Mouse (Mus musculus): ENCODE measurements around the gene Zfp146. TPM values are rescaled to one million over a fixed set of nuclear protein-coding genes. Genes with fewer than 3 reads are reported as not detected.

The Zfp146 gene
- polyA plus RNA-seq, 1 experiment from 2014 or later, result 18.7 TPM

DNA sequence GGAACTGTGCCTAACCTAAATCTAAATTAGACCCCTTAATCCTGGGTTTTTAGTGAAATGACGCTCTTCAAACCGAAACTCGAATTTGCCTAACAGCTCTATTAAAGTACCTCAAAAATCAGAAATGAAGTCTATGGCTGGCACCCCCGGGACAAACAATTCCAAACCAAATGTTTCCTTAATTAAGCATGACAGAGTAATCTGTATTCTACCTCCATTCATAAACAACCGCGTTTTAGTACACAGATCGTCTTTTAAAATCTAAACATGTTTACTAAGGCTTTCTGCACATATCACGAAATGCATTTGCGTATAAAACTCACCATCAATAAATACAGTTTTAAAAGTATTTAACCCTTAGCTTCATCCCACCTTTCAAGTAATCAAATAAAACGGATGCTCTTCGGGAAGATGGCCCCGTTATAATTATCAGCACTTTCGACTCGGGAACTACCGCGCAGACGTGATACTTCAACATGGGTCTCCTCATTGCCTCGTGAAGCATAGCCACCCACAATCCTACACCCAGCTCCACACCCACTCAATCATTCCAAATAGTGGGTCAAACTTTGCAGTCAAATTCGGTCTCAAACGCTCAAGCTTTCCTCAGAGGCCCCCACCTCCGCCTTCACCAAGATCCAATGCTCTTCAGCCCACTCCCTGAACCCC lies 502 bp downstream of the Zfp146 start:
- Histone ChIP-seq H3K4me2 (ENCODE audit: low read depth, severe bottlenecking) (peak overlapping the region; percentile 66), H3K9ac (ENCODE audit: low read length) (peak overlapping the region; percentile 95), H3K27me3 (ENCODE audit: control insufficient read depth, insufficient read depth, low read length) (no peaks in the 10 kb centered on the region), H3K27ac (replicated peaks; ENCODE audit: low read depth, low read length) (peak overlapping the region; percentile 81), H3K4me1 (ENCODE audit: control insufficient read depth, insufficient read depth, low read length) (no peaks in the 10 kb centered on the region), H3K9me3 (ENCODE audit: control insufficient read depth, low read length) (peaks cover 24% of the 10 kb centered on the region), H3K4me3 (ENCODE audit: low read depth, low read length) (peak overlapping the region; percentile 67), H3K36me3 (ENCODE audit: control insufficient read depth, insufficient read depth, low read length) (peaks cover 26% of the 10 kb centered on the region)
- no peak for DNase-seq (ENCODE audit: low spot score)
- WGBS, result 3% methylated on average over 21 of the region's 21 CpGs
- ATAC-seq (ENCODE audit: insufficient number of reproducible peaks, low FRiP score, low TSS enrichment, low read depth), result peak; percentile 37; the same call in 1 of the 2 replicates

DNA sequence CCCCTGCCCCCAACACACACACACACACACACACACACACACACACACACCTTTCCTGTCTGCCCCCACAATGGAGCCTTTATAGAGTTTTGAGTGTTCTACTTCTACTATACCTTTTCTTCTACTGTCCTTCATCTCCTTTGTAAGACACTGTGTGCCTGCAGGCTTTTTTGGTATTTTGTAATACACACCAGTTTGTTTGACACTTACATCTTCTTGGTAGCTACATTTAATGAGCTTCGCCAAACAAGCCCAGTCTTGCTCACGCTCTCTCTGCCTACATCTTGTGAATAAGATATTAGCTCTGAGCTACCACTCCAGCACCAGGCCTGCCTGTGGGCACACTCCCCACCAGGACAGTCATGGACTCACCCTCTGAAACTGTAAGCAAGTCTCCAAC lies 4.8 kb downstream of the Zfp146 start:
- ATAC-seq (ENCODE audit: insufficient number of reproducible peaks, low FRiP score, low TSS enrichment, low read depth) (no peak), DNase-seq (ENCODE audit: low spot score) (no peak)
- WGBS, result 95% methylated on average over 2 of the region's 2 CpGs
- Histone ChIP-seq H3K27me3 (ENCODE audit: control insufficient read depth, insufficient read depth, low read length) (no peaks in the 10 kb centered on the region), H3K4me1 (ENCODE audit: control insufficient read depth, insufficient read depth, low read length) (no peaks in the 10 kb centered on the region), H3K9ac (ENCODE audit: low read length) (no peak overlapping the region), H3K4me2 (ENCODE audit: low read depth, severe bottlenecking) (no peak overlapping the region), H3K27ac (replicated peaks; ENCODE audit: low read depth, low read length) (no peak overlapping the region), H3K36me3 (ENCODE audit: control insufficient read depth, insufficient read depth, low read length) (peaks cover 66% of the 10 kb centered on the region), H3K4me3 (ENCODE audit: low read depth, low read length) (no peak overlapping the region), H3K9me3 (ENCODE audit: control insufficient read depth, low read length) (peaks cover 59% of the 10 kb centered on the region)

DNA sequence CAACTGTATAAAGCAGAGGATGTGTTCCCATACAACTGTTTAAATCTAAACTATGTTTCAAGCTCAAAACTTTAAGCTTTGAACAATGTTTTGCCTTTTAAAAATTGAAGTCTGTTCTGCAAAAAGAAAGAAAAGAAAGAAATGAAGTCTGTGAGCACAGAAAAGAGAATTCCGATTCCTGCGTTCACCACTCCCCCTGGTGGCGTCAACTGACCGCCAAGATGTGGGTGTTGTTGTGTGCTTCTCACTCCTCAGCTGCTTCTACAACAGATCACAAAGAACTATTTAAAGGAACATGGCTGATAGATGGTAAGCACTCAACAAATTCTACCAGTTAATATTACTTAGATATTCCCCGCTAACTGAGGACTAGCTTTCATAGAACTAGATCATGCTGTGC lies 6.4 kb downstream of the Zfp146 start:
- DNase-seq (ENCODE audit: low spot score) (no peak), ATAC-seq (ENCODE audit: insufficient number of reproducible peaks, low FRiP score, low TSS enrichment, low read depth) (no peak)
- no peak overlapping the region for H3K27ac ChIP-seq (replicated peaks; ENCODE audit: low read depth, low read length)
- H3K9ac ChIP-seq (ENCODE audit: low read length), result no peak overlapping the region
- H3K4me1 ChIP-seq (ENCODE audit: control insufficient read depth, insufficient read depth, low read length), result no peaks in the 10 kb centered on the region
- no peak overlapping the region for H3K4me3 ChIP-seq (ENCODE audit: low read depth, low read length)
- H3K4me2 ChIP-seq (ENCODE audit: low read depth, severe bottlenecking), result no peak overlapping the region
- peaks cover 82% of the 10 kb centered on the region for H3K36me3 ChIP-seq (ENCODE audit: control insufficient read depth, insufficient read depth, low read length)
- 95% methylated on average over 5 of the region's 5 CpGs for WGBS
- peaks cover 74% of the 10 kb centered on the region for H3K9me3 ChIP-seq (ENCODE audit: control insufficient read depth, low read length)
- H3K27me3 ChIP-seq (ENCODE audit: control insufficient read depth, insufficient read depth, low read length), result no peaks in the 10 kb centered on the region

DNA sequence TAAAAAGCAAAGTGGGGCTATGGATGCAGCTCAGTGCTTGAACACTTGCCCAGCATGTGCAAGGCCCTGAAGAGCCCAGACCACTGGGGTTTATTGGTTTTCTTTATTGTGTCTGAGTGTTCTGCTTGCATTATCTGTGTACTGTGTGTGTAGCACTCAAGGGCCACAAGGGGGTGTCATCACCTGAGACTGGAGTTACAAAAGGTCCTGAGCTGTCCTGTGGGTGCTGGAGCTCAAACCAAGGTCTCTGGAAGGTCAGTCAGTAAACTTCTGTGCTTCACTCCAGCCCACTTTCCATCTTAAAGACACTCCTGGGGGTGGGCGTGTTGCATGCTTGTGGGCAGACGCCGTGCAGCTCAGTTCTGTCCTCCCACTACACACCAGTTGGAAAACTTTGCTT lies 14.0 kb downstream of the Zfp146 start:
- DNase-seq (ENCODE audit: low spot score), result no peak
- peaks cover 45% of the 10 kb centered on the region for H3K36me3 ChIP-seq (ENCODE audit: control insufficient read depth, insufficient read depth, low read length)
- H3K4me3 ChIP-seq (ENCODE audit: low read depth, low read length), result no peak overlapping the region
- H3K27ac ChIP-seq (replicated peaks; ENCODE audit: low read depth, low read length), result no peak overlapping the region
- no peak overlapping the region for H3K9ac ChIP-seq (ENCODE audit: low read length)
- no peak overlapping the region for H3K4me2 ChIP-seq (ENCODE audit: low read depth, severe bottlenecking)
- H3K27me3 ChIP-seq (ENCODE audit: control insufficient read depth, insufficient read depth, low read length), result no peaks in the 10 kb centered on the region
- no peaks in the 10 kb centered on the region for H3K4me1 ChIP-seq (ENCODE audit: control insufficient read depth, insufficient read depth, low read length)
- ATAC-seq (ENCODE audit: insufficient number of reproducible peaks, low FRiP score, low TSS enrichment, low read depth), result no peak
- 96% methylated on average over 3 of the region's 3 CpGs for WGBS
- H3K9me3 ChIP-seq (ENCODE audit: control insufficient read depth, low read length), result peaks cover 52% of the 10 kb centered on the region

DNA sequence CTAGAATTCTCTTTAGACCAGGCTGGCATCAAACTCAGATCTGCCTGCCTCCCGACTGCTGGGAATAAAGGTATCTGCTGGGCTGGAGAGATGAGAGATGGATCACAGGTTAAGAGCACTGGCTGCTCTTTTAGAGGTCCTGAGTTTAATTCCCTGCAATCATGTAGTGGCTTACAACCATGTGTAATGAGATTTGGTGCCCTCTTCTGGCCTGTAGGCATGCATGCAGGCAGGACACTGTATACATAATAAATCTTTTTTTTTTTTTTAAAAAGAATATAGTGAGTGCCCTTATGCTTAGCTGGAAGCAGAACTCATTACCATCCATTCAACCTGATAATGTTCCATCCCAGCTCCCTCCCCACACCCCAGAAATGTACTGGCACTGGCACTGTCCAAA lies 15.5 kb downstream of the Zfp146 start:
- H3K4me1 ChIP-seq (ENCODE audit: control insufficient read depth, insufficient read depth, low read length), result no peaks in the 10 kb centered on the region
- H3K27me3 ChIP-seq (ENCODE audit: control insufficient read depth, insufficient read depth, low read length), result no peaks in the 10 kb centered on the region
- no peak overlapping the region for H3K9ac ChIP-seq (ENCODE audit: low read length)
- H3K4me2 ChIP-seq (ENCODE audit: low read depth, severe bottlenecking), result no peak overlapping the region
- DNase-seq (ENCODE audit: low spot score) (no peak), ATAC-seq (ENCODE audit: insufficient number of reproducible peaks, low FRiP score, low TSS enrichment, low read depth) (no peak)
- H3K9me3 ChIP-seq (ENCODE audit: control insufficient read depth, low read length), result peaks cover 50% of the 10 kb centered on the region
- WGBS, result 97% methylated on average over 1 of the region's 1 CpGs
- no peak overlapping the region for H3K4me3 ChIP-seq (ENCODE audit: low read depth, low read length)
- H3K36me3 ChIP-seq (ENCODE audit: control insufficient read depth, insufficient read depth, low read length), result peaks cover 36% of the 10 kb centered on the region
- no peak overlapping the region for H3K27ac ChIP-seq (replicated peaks; ENCODE audit: low read depth, low read length)

DNA sequence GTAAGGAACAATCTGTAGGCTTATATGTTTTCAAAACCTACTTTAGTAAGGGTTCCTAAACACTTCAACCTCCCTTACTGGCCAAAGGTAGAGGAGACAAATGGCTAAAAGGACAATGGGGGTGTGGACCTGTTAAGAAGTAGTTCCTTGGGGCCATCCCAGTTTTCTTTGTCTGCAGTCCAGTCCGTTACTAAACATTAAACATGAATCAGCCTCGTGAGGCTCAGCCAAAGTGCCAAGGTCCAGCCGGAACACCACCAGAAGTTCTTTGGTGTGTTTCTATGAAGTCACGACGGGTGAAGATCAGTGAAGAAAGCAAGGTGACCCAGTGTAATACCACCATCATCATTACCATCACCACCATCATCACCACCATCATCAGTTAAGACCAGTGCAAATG lies 22.5 kb downstream of the Zfp146 start:
- Histone ChIP-seq H3K4me1 (ENCODE audit: control insufficient read depth, insufficient read depth, low read length) (peaks cover 3% of the 10 kb centered on the region; the same call in 1 of the 2 replicates), H3K9ac (ENCODE audit: low read length) (no peak overlapping the region), H3K4me2 (ENCODE audit: low read depth, severe bottlenecking) (no peak overlapping the region), H3K9me3 (ENCODE audit: control insufficient read depth, low read length) (peaks cover 19% of the 10 kb centered on the region), H3K36me3 (ENCODE audit: control insufficient read depth, insufficient read depth, low read length) (peaks cover 21% of the 10 kb centered on the region), H3K4me3 (ENCODE audit: low read depth, low read length) (no peak overlapping the region), H3K27me3 (ENCODE audit: control insufficient read depth, insufficient read depth, low read length) (no peaks in the 10 kb centered on the region), H3K27ac (replicated peaks; ENCODE audit: low read depth, low read length) (no peak overlapping the region)
- ATAC-seq (ENCODE audit: insufficient number of reproducible peaks, low FRiP score, low TSS enrichment, low read depth), result no peak
- 95% methylated on average over 5 of the region's 5 CpGs for WGBS
- no peak for DNase-seq (ENCODE audit: low spot score)

DNA sequence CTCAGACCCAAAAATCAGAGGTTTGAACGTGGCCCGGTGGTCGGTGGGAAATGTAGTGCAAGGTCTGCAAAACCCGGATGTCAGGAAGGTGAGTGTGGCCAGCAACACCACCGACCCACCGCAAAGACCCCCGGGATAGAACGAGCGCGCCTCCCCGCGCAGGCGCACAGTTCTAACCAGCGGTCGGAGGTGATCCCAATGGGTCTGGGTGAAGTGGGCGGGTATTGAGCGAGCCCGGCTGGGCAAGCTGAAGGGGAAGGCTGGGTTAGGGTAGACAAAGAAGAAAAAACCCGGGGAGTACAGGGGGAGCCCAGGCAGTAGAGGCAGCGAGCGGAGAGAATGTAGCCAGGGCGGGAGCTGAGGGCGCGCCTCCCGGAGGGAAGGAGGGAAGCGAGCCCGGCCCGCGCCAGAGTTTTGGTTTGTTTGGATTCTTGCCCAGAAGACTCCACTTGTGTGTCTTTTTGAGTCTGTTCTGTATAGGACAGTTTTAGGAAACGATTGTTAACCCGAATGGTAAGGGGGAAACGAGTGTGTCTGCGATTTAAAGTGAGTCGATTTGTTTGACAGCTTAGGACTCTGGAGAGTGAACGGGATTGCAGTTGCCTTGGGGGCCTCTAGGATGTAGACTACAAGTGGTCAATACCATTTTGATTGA lies 25.9 kb downstream of the Zfp146 start:
- H3K36me3 ChIP-seq (ENCODE audit: control insufficient read depth, insufficient read depth, low read length), result peaks cover 11% of the 10 kb centered on the region
- DNase-seq (ENCODE audit: low spot score), result peak; percentile 92
- peak; percentile 94 for ATAC-seq (ENCODE audit: insufficient number of reproducible peaks, low FRiP score, low TSS enrichment, low read depth)
- H3K27ac ChIP-seq (replicated peaks; ENCODE audit: low read depth, low read length), result peak overlapping the region; percentile 78
- peak overlapping the region; percentile 66 for H3K9ac ChIP-seq (ENCODE audit: low read length)
- H3K4me2 ChIP-seq (ENCODE audit: low read depth, severe bottlenecking), result peak overlapping the region; percentile 61
- H3K9me3 ChIP-seq (ENCODE audit: control insufficient read depth, low read length), result 0 out of 2 replicates have a peak, but pooled peaks cover 3% of the 10 kb centered on the region
- H3K27me3 ChIP-seq (ENCODE audit: control insufficient read depth, insufficient read depth, low read length), result no peaks in the 10 kb centered on the region
- 3% methylated on average over 35 of the region's 35 CpGs for WGBS
- peaks cover 3% of the 10 kb centered on the region; the same call in 1 of the 2 replicates for H3K4me1 ChIP-seq (ENCODE audit: control insufficient read depth, insufficient read depth, low read length)
- H3K4me3 ChIP-seq (ENCODE audit: low read depth, low read length), result peak overlapping the region; percentile 41

DNA sequence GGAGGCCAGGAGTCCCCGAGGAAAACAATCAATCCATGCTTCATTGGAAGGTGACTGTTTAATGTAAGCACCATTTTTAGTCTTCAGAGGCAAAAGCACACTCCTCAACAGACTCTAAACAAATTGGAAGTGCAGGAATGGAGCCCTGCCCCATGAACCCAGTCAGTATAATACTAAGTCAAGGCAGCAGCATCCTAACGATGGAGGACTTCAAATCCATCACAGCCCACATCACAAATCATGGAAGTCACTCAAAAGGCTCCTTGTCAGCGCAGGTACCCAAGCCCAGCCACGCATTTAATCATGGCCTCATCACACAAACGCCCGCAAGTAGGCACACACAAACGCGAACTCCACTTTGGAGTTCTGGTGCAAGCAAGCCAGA lies 26.4 kb downstream of the Zfp146 start:
- peak overlapping the region; percentile 78; the same call in 1 of the 2 replicates for H3K27ac ChIP-seq (replicated peaks; ENCODE audit: low read depth, low read length)
- H3K36me3 ChIP-seq (ENCODE audit: control insufficient read depth, insufficient read depth, low read length), result peaks cover 6% of the 10 kb centered on the region
- H3K4me2 ChIP-seq (ENCODE audit: low read depth, severe bottlenecking), result peak overlapping the region; percentile 61
- H3K9me3 ChIP-seq (ENCODE audit: control insufficient read depth, low read length), result 0 out of 2 replicates have a peak, but pooled peaks cover 3% of the 10 kb centered on the region
- ATAC-seq (ENCODE audit: insufficient number of reproducible peaks, low FRiP score, low TSS enrichment, low read depth), result no peak
- DNase-seq (ENCODE audit: low spot score), result no peak
- H3K9ac ChIP-seq (ENCODE audit: low read length), result peak overlapping the region; percentile 66; the same call in 1 of the 2 replicates
- peak overlapping the region; percentile 41 for H3K4me3 ChIP-seq (ENCODE audit: low read depth, low read length)
- WGBS, result 16% methylated on average over 8 of the region's 8 CpGs
- H3K27me3 ChIP-seq (ENCODE audit: control insufficient read depth, insufficient read depth, low read length), result no peaks in the 10 kb centered on the region
- H3K4me1 ChIP-seq (ENCODE audit: control insufficient read depth, insufficient read depth, low read length), result peaks cover 3% of the 10 kb centered on the region; the same call in 1 of the 2 replicates

Measured in limb, embryonic 11.5 days (tissue).